Mouse (Mus musculus) neural tube, embryonic 11.5 days (tissue): Measurements from ENCODE around the gene Olfr1447. TPM values are rescaled to one million over a fixed set of nuclear protein-coding genes. Genes with fewer than 3 reads are reported as not detected.

Experiments
- ATAC-seq: fragments of 200-750 bp; cut with Nextera tagmentation; 2 replicates; pipeline ENCODE4 v1.8.0; 2017; ENCODE audit warnings: moderate number of reproducible peaks, mild to moderate bottlenecking, moderate TSS enrichment, moderate library complexity; ENCODE audit not compliant: insufficient read depth, low FRiP score, low TSS enrichment
- DNase-seq: peaks from one replicate; pipeline ENCODE4 v3.0.0-alpha.2; 2015; ENCODE audit warnings: low spot score
- H3K27ac ChIP-seq: fragments of 300-500 bp; sonication (generic); 2 replicates; pipeline ENCODE4 v1.5.1; 2014; ENCODE audit warnings: low read depth, mild to moderate bottlenecking, low read length
- H3K27me3 ChIP-seq: fragments of 300-500 bp; sonication (generic); 2 replicates; pipeline ENCODE4 v1.6.1; 2014; ENCODE audit warnings: mild to moderate bottlenecking, low read length, mixed read lengths; ENCODE audit not compliant: control insufficient read depth, insufficient read depth
- H3K36me3 ChIP-seq: fragments of 300-500 bp; sonication (generic); 2 replicates; pipeline ENCODE4 v1.6.1; 2014; ENCODE audit warnings: mild to moderate bottlenecking, low read length, moderate library complexity, mixed read lengths; ENCODE audit not compliant: control insufficient read depth, insufficient read depth
- H3K4me1 ChIP-seq: fragments of 300-500 bp; sonication (generic); 2 replicates; pipeline ENCODE4 v1.6.1; 2014; ENCODE audit warnings: low read length, mixed read lengths; ENCODE audit not compliant: control insufficient read depth, insufficient read depth
- H3K4me2 ChIP-seq: fragments of 300-500 bp; sonication (generic); 2 replicates; pipeline ENCODE4 v1.6.1; 2014; ENCODE audit warnings: low read depth, mild to moderate bottlenecking, moderate library complexity
- H3K4me3 ChIP-seq: fragments of 300-500 bp; sonication (generic); 2 replicates; pipeline ENCODE4 v1.5.1; 2014; ENCODE audit warnings: low read depth, low read length
- H3K9ac ChIP-seq: fragments of 300-500 bp; sonication (generic); 2 replicates; pipeline ENCODE4 v1.6.1; 2014; ENCODE audit warnings: mild to moderate bottlenecking, low read length
- H3K9me3 ChIP-seq: fragments of 300-500 bp; sonication (generic); 2 replicates; pipeline ENCODE4 v1.6.1; 2016; ENCODE audit warnings: low read length; ENCODE audit not compliant: control insufficient read depth
- WGBS: fragments of 180-500 bp; shearing (Covaris S2); extraction: QIAGEN DNeasy Blood & Tissue Kit; methylation state at CpG from one replicate; pipeline ENCODE4 v1.1.7; 2014; 5-methylcytosine and 5-hydroxymethylcytosine counted together
- polyA plus RNA-seq: library from polyadenylated mRNA; unstranded; fragments of >200 nt; fragmentation: Nextera tagmentation; extraction: Ambion mirVana; gene quantifications from 2 replicates; pipeline ENCODE4 v1.2.1, GENCODE M21; 2014

Olfr1447 gene
- not detected in 2 replicates for polyA plus RNA-seq

GRCm38 (mm10) chr19:12903643-12904042, at the start of gene Olfr1447:
Olfr1447 (minus strand) TSS chr19:12903743.
- DNase-seq = no peak
- Histone ChIP-seq H3K9ac (no peak within 1 kb of the TSS), H3K4me3 (no peak within 1 kb of the TSS), H3K27me3 (no peaks in the 10 kb centered on the region), H3K27ac (no peak within 1 kb of the TSS), H3K9me3 (no peaks in the 10 kb centered on the region), H3K4me1 (no peaks in the 10 kb centered on the region), H3K36me3 (no peaks in the 10 kb centered on the region), H3K4me2 (no peak within 1 kb of the TSS)
- 94% methylated on average over 1 of the region's 1 CpGs for WGBS
- no peak for ATAC-seq

DNA sequence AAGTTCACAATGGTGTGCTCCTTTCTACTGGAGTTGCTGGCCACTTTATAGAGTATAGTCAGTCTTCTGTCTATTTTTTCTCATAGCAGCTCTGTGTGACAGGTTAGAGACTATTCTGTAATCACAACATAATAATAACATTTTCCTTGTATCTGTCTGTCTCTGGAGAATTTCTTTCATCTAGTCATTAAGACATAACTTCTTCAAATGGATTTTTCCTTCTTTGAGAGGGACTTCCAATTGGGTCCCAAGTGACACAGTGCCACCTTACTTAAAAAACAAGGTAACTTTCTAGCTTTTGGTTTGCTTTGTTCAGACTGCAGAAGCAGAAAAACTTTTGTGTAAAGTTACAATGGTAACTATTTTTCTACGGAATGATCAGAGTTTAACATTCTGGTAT, 46.4 kb upstream of the Olfr1447 start, which contains the start of gene Olfr1450:
Gene Olfr1450 (plus strand): TSS at position 301 of the 400 bp plus-strand sequence.
- DNase-seq (no peak), ATAC-seq (no peak)
- H3K36me3 ChIP-seq = no peaks in the 10 kb centered on the region
- WGBS = 93% methylated on average over 1 of the region's 1 CpGs
- no peak within 1 kb of the TSS for H3K4me3 ChIP-seq
- no peak within 1 kb of the TSS for H3K4me2 ChIP-seq
- no peak within 1 kb of the TSS for H3K27ac ChIP-seq
- no peaks in the 10 kb centered on the region for H3K27me3 ChIP-seq
- H3K9me3 ChIP-seq = no peaks in the 10 kb centered on the region
- H3K9ac ChIP-seq = no peak within 1 kb of the TSS
- H3K4me1 ChIP-seq = no peaks in the 10 kb centered on the region

- Histone ChIP-seq H3K4me2 (no peak within 1 kb of the TSS), H3K4me1 (no peaks in the 10 kb centered on the region), H3K4me3 (no peak within 1 kb of the TSS), H3K27me3 (no peaks in the 10 kb centered on the region), H3K27ac (no peak within 1 kb of the TSS), H3K9ac (no peak within 1 kb of the TSS), H3K36me3 (no peaks in the 10 kb centered on the region), H3K9me3 (no peaks in the 10 kb centered on the region; the same call in 1 of the 2 replicates)
- no peak for ATAC-seq
- DNase-seq = no peak
These were observed 27.0 kb upstream of the Olfr1447 start, which contains the start of gene Olfr1449 for GRCm38 (mm10) chr19:12930540-12930939. Olfr1449 (plus strand) TSS chr19:12930840.

DNA sequence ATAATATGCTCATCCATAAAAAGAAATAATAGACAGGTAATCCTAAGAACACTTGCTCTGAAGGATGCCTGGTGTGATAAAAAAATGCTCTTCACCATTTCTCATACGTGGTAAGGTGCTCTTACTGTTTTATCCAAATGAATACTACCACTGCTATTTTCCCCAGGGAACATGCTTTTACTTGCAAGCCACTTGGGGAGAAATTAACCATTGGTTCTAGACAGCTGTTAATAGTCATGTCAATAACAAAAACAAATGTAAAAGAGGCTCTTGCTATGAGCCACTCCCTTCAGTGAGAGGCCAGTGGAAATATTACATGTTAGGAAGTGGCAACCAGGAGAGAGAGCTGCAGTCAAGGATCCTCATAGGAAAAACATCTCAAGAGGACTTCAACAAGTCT, 20.8 kb upstream of the Olfr1447 start, which contains the start of gene Olfr1448:
Gene Olfr1448 (minus strand): TSS at position 101 of the 400 bp plus-strand sequence.
- 79% methylated on average over 1 of the region's 1 CpGs for WGBS
- Histone ChIP-seq H3K9me3 (no peaks in the 10 kb centered on the region; the same call in 1 of the 2 replicates), H3K4me3 (no peak within 1 kb of the TSS), H3K4me2 (no peak within 1 kb of the TSS), H3K36me3 (no peaks in the 10 kb centered on the region), H3K9ac (no peak within 1 kb of the TSS), H3K27me3 (no peaks in the 10 kb centered on the region), H3K27ac (no peak within 1 kb of the TSS), H3K4me1 (no peaks in the 10 kb centered on the region)
- ATAC-seq (no peak), DNase-seq (no peak)

GRCm38 (mm10) chr19:12893424-12893823, 10.1 kb downstream of the Olfr1447 start, which contains the start of gene Olfr1446:
Olfr1446 (minus strand) TSS chr19:12893524.
- Histone ChIP-seq H3K4me2 (no peak within 1 kb of the TSS), H3K9me3 (no peaks in the 10 kb centered on the region), H3K27ac (no peak within 1 kb of the TSS), H3K4me1 (no peaks in the 10 kb centered on the region), H3K27me3 (no peaks in the 10 kb centered on the region), H3K4me3 (no peak within 1 kb of the TSS), H3K36me3 (no peaks in the 10 kb centered on the region), H3K9ac (no peak within 1 kb of the TSS)
- no peak for ATAC-seq
- no peak for DNase-seq
- WGBS = 70% methylated on average over 1 of the region's 1 CpGs

- no peak for DNase-seq
- ATAC-seq = no peak
- Histone ChIP-seq H3K27me3 (no peaks in the 10 kb centered on the region), H3K9ac (no peak within 1 kb of the TSS), H3K9me3 (no peaks in the 10 kb centered on the region), H3K27ac (no peak within 1 kb of the TSS), H3K4me1 (no peaks in the 10 kb centered on the region), H3K4me2 (no peak within 1 kb of the TSS), H3K4me3 (no peak within 1 kb of the TSS), H3K36me3 (no peaks in the 10 kb centered on the region)
- WGBS = 88% methylated on average over 2 of the region's 2 CpGs
These were observed 20.0 kb downstream of the Olfr1447 start, which contains the start of gene Olfr1445 for GRCm38 (mm10) chr19:12883555-12883954. Olfr1445 (plus strand) TSS chr19:12883855.

- Histone ChIP-seq H3K4me2 (no peak within 1 kb of the TSS), H3K9ac (no peak within 1 kb of the TSS), H3K27ac (no peak within 1 kb of the TSS), H3K4me3 (no peak within 1 kb of the TSS), H3K27me3 (no peaks in the 10 kb centered on the region), H3K9me3 (no peaks in the 10 kb centered on the region; the same call in 1 of the 2 replicates), H3K4me1 (no peaks in the 10 kb centered on the region), H3K36me3 (no peaks in the 10 kb centered on the region)
- WGBS = 52% methylated on average over 1 of the region's 1 CpGs
- ATAC-seq (no peak), DNase-seq (no peak)
These were observed 46.6 kb downstream of the Olfr1447 start, which contains the start of gene Olfr1444 for GRCm38 (mm10) chr19:12856983-12857382. Olfr1444 (plus strand) TSS chr19:12857283.

Other genes starting within 250 kb of the Olfr1447 start
- not detected in 2 replicates for gene Olfr1442, start 233.3 kb downstream of the Olfr1447 start, polyA plus RNA-seq
- gene Olfr1443, start 225.6 kb downstream of the Olfr1447 start, polyA plus RNA-seq = not detected in 2 replicates
- not detected in 2 replicates for gene Keg1, start 208.0 kb downstream of the Olfr1447 start, polyA plus RNA-seq
- 1.3 and 1.7 TPM in 2 replicates for gene Cntf, start 138.1 kb downstream of the Olfr1447 start, polyA plus RNA-seq
- 10.6 and 11.2 TPM in 2 replicates for gene Zfp91, start 107.6 kb downstream of the Olfr1447 start, polyA plus RNA-seq
- 0.93 and 1.1 TPM in 2 replicates for gene Lpxn, start 107.5 kb downstream of the Olfr1447 start, polyA plus RNA-seq
- gene Gm5244, start 57.1 kb downstream of the Olfr1447 start, polyA plus RNA-seq = not detected in 2 replicates
- gene Olfr1444, start 46.5 kb downstream of the Olfr1447 start, polyA plus RNA-seq = not detected in 2 replicates
- gene Olfr1445, start 19.9 kb downstream of the Olfr1447 start, polyA plus RNA-seq = not detected in 2 replicates
- not detected in 2 replicates for gene Olfr1446, start 10.2 kb downstream of the Olfr1447 start, polyA plus RNA-seq
- not detected in 2 replicates for gene Olfr1448, start 20.7 kb upstream of the Olfr1447 start, polyA plus RNA-seq
- not detected in 2 replicates for gene Olfr1449, start 27.1 kb upstream of the Olfr1447 start, polyA plus RNA-seq
- not detected in 2 replicates for gene Olfr1450, start 46.5 kb upstream of the Olfr1447 start, polyA plus RNA-seq
- not detected in 2 replicates for gene Olfr1451, start 91.3 kb upstream of the Olfr1447 start, polyA plus RNA-seq
- gene Olfr1453, start 124.6 kb upstream of the Olfr1447 start, polyA plus RNA-seq = not detected in 2 replicates
- gene Olfr1454, start 156.9 kb upstream of the Olfr1447 start, polyA plus RNA-seq = not detected in 2 replicates
- gene Olfr1457, start 194.1 kb upstream of the Olfr1447 start, polyA plus RNA-seq = not detected in 2 replicates
- gene Olfr1458, start 203.0 kb upstream of the Olfr1447 start, polyA plus RNA-seq = not detected in 2 replicates
- gene Olfr1459, start 245.8 kb upstream of the Olfr1447 start, polyA plus RNA-seq = not detected in 2 replicates